Mouse (Mus musculus): Measurements from ENCODE around the gene Smap2. TPM values are rescaled to one million over a fixed set of nuclear protein-coding genes. Genes with fewer than 3 reads are reported as not detected.

The Smap2 gene
- polyA plus RNA-seq, 1 experiment from 2014 or later, result 22.7 TPM

GRCm38 (mm10) chr4:120955586-120955985 lies 61.5 kb downstream of the Smap2 start:
- H3K9ac ChIP-seq, result no peak overlapping the region
- no peak overlapping the region for H3K27ac ChIP-seq
- 93% methylated on average over 1 of the region's 1 CpGs for WGBS
- H3K9me3 ChIP-seq (replicated peaks), result no peaks in the 10 kb centered on the region
- H3K36me3 ChIP-seq (ENCODE audit: poor library complexity, severe bottlenecking), result no peaks in the 10 kb centered on the region
- peaks cover 10% of the 10 kb centered on the region for H3K4me1 ChIP-seq
- ATAC-seq, result no peak
- no peak overlapping the region for H3K4me3 ChIP-seq
- H3K4me2 ChIP-seq, result no peak overlapping the region
- no peaks in the 10 kb centered on the region for H3K27me3 ChIP-seq

DNA sequence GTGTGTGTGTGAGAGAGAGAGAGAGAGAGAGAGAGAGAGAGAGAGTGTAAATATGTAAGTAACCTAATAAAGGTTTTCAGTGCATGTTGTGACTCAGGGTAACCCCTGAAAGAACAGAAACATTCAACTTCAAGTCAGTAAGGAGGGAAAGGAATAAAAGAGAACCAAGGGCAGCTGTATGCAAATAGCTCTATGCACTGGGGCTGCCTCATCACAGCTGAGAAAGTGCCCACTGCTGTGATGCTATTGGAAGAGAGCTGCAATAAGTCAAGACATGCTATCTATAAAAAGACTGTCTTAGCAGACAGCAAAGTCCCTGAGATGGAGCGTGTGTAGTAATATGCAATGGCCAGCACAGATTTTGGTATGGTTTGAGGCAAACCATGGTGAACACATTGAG lies 63.4 kb downstream of the Smap2 start:
- H3K9ac ChIP-seq, result no peak overlapping the region
- no peaks in the 10 kb centered on the region for H3K27me3 ChIP-seq
- ATAC-seq, result no peak
- peaks cover 11% of the 10 kb centered on the region for H3K4me1 ChIP-seq
- H3K4me3 ChIP-seq, result no peak overlapping the region
- H3K9me3 ChIP-seq (replicated peaks), result no peaks in the 10 kb centered on the region
- H3K36me3 ChIP-seq (ENCODE audit: poor library complexity, severe bottlenecking), result no peaks in the 10 kb centered on the region
- 68% methylated on average over 1 of the region's 1 CpGs for WGBS
- H3K4me2 ChIP-seq, result no peak overlapping the region
- no peak overlapping the region for H3K27ac ChIP-seq

DNA sequence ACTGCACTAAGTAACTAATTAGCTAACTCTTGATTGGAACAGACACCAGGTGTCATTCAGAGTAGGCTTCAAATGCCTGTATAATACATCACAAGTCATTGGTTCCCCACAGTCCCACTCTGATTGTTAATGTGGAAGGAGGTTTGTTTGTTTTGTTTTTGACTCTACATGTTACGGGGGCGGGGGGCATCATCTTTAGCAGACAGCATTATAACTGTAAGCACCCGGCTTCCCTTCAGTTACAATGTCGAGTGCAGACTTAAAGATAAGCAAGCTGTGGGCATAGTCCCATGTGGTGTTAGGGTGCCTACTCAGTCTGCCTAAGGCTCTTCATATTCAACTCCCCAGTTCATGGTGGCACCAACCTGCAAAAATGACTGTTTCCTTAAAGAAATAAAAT lies 64.0 kb downstream of the Smap2 start:
- Histone ChIP-seq H3K9me3 (replicated peaks) (no peaks in the 10 kb centered on the region), H3K4me1 (peaks cover 11% of the 10 kb centered on the region), H3K27me3 (no peaks in the 10 kb centered on the region), H3K4me3 (no peak overlapping the region), H3K36me3 (ENCODE audit: poor library complexity, severe bottlenecking) (no peaks in the 10 kb centered on the region), H3K27ac (no peak overlapping the region), H3K4me2 (no peak overlapping the region), H3K9ac (no peak overlapping the region)
- 77% methylated on average over 4 of the region's 4 CpGs for WGBS
- no peak for ATAC-seq

- ATAC-seq, result peak; percentile 2; the same call in 1 of the 2 replicates
- Histone ChIP-seq H3K4me1 (peaks cover 11% of the 10 kb centered on the region), H3K27me3 (no peaks in the 10 kb centered on the region), H3K9me3 (replicated peaks) (no peaks in the 10 kb centered on the region), H3K27ac (0 out of 2 replicates have a peak overlapping the region, but pooled peaks have one; percentile 26), H3K4me3 (peak overlapping the region; percentile 83), H3K4me2 (peak overlapping the region; percentile 80), H3K9ac (peak overlapping the region; percentile 89), H3K36me3 (ENCODE audit: poor library complexity, severe bottlenecking) (no peaks in the 10 kb centered on the region)
- 61% methylated on average over 6 of the region's 6 CpGs for WGBS
Observed at GRCm38 (mm10) chr4:120952163-120952562, 64.9 kb downstream of the Smap2 start.

- peak within 1 kb of the TSS; percentile 89 for H3K9ac ChIP-seq
- peak; percentile 98 for ATAC-seq
- H3K27me3 ChIP-seq, result no peaks in the 10 kb centered on the region
- H3K4me2 ChIP-seq, result peak within 1 kb of the TSS; percentile 80
- WGBS, result under 1% methylated on average over 47 of the region's 60 CpGs
- no peaks in the 10 kb centered on the region for H3K9me3 ChIP-seq (replicated peaks)
- H3K4me1 ChIP-seq, result peaks cover 11% of the 10 kb centered on the region
- H3K27ac ChIP-seq, result peak within 1 kb of the TSS; percentile 77
- H3K4me3 ChIP-seq, result peak within 1 kb of the TSS; percentile 83
- peaks cover 4% of the 10 kb centered on the region; the same call in 1 of the 2 replicates for H3K36me3 ChIP-seq (ENCODE audit: poor library complexity, severe bottlenecking)
Observed at GRCm38 (mm10) chr4:120951428-120951973, 65.5 kb downstream of the Smap2 start, which contains the start of gene Zfp69. Zfp69 (minus strand) TSS chr4:120951699.

- Histone ChIP-seq H3K27me3 (no peaks in the 10 kb centered on the region), H3K4me1 (peaks cover 11% of the 10 kb centered on the region), H3K4me2 (peak overlapping the region; percentile 80), H3K4me3 (peak overlapping the region; percentile 83), H3K9ac (peak overlapping the region; percentile 89), H3K9me3 (replicated peaks) (no peaks in the 10 kb centered on the region), H3K36me3 (ENCODE audit: poor library complexity, severe bottlenecking) (peaks cover 8% of the 10 kb centered on the region; the same call in 1 of the 2 replicates), H3K27ac (peak overlapping the region; percentile 77)
- ATAC-seq, result 0 out of 2 replicates have a peak, but pooled peaks have one; percentile 9
- WGBS, result 6% methylated on average over 20 of the region's 20 CpGs
Observed at GRCm38 (mm10) chr4:120950763-120951427, 66.2 kb downstream of the Smap2 start.

- Histone ChIP-seq H3K4me2 (no peak overlapping the region), H3K4me3 (no peak overlapping the region), H3K9me3 (replicated peaks) (no peaks in the 10 kb centered on the region), H3K9ac (no peak overlapping the region), H3K36me3 (ENCODE audit: poor library complexity, severe bottlenecking) (peaks cover 8% of the 10 kb centered on the region; the same call in 1 of the 2 replicates), H3K27me3 (no peaks in the 10 kb centered on the region), H3K27ac (no peak overlapping the region), H3K4me1 (peaks cover 11% of the 10 kb centered on the region)
- ATAC-seq, result no peak
- WGBS, result 93% methylated on average over 3 of the region's 3 CpGs
Observed at GRCm38 (mm10) chr4:120948938-120949337, 68.1 kb downstream of the Smap2 start.

DNA sequence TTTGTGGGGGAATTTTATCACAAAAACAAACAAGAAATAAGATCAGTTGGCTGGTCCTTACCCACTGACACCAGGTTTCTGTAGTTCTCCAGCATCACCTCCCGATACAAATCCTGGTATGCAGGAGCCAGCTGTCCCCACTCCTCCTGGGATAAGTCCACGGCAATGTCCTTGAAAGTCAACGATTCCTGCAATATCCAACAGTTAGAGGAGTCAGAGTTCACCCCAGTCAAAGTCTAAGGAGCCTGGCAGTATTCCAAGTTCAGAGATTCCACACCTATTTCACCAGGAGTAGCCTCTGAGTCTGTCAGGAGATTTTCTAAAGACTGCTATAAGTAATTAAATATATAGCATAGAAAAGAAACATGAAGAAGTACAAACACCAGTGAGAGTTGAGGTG lies 82.0 kb downstream of the Smap2 start:
- H3K27me3 ChIP-seq, result no peaks in the 10 kb centered on the region
- H3K27ac ChIP-seq, result no peak overlapping the region
- no peaks in the 10 kb centered on the region for H3K9me3 ChIP-seq (replicated peaks)
- H3K9ac ChIP-seq, result no peak overlapping the region
- H3K4me3 ChIP-seq, result no peak overlapping the region
- H3K4me1 ChIP-seq, result no peaks in the 10 kb centered on the region
- no peak for ATAC-seq
- H3K4me2 ChIP-seq, result no peak overlapping the region
- 0 out of 2 replicates have a peak, but pooled peaks cover 13% of the 10 kb centered on the region for H3K36me3 ChIP-seq (ENCODE audit: poor library complexity, severe bottlenecking)
- WGBS, result 90% methylated on average over 3 of the region's 3 CpGs

GRCm38 (mm10) chr4:120930736-120931135 lies 86.3 kb downstream of the Smap2 start:
- Histone ChIP-seq H3K4me1 (no peaks in the 10 kb centered on the region), H3K4me2 (no peak overlapping the region), H3K9ac (no peak overlapping the region), H3K27ac (no peak overlapping the region), H3K36me3 (ENCODE audit: poor library complexity, severe bottlenecking) (0 out of 2 replicates have a peak, but pooled peaks cover 13% of the 10 kb centered on the region), H3K4me3 (no peak overlapping the region), H3K9me3 (replicated peaks) (no peaks in the 10 kb centered on the region), H3K27me3 (no peaks in the 10 kb centered on the region)
- WGBS, result 94% methylated on average over 18 of the region's 18 CpGs
- ATAC-seq, result no peak

- Histone ChIP-seq H3K9me3 (replicated peaks) (no peaks in the 10 kb centered on the region), H3K36me3 (ENCODE audit: poor library complexity, severe bottlenecking) (0 out of 2 replicates have a peak, but pooled peaks cover 10% of the 10 kb centered on the region), H3K27me3 (no peaks in the 10 kb centered on the region), H3K4me3 (no peak overlapping the region), H3K4me2 (no peak overlapping the region), H3K4me1 (peaks cover 11% of the 10 kb centered on the region), H3K9ac (no peak overlapping the region), H3K27ac (no peak overlapping the region)
- WGBS, result 90% methylated on average over 3 of the region's 3 CpGs
- ATAC-seq, result no peak
Observed at GRCm38 (mm10) chr4:120928686-120929085, 88.4 kb downstream of the Smap2 start.

DNA sequence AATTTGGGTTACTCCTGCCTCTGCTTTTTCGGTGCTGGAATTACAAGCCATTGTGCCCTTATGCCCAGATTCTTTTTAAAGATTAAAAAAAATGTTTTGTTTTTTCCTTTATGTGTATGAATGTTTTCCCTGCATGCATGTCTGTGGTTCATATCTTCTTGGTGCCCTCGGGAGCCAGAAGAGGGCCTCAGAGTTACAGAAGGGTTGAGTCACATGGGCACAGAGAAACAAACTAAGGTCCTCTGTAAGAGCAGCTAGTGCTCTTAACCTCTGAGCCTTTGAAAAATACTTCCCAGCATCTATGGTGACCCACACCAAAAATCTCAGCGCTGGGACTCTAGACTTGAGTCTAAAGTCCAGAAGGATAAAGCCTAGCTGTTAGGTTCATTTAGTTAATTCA lies 91.7 kb downstream of the Smap2 start:
- WGBS, result 14% methylated on average over 3 of the region's 3 CpGs
- no peaks in the 10 kb centered on the region for H3K27me3 ChIP-seq

GRCm38 (mm10) chr4:120924554-120925299 lies 92.3 kb downstream of the Smap2 start, which contains the start of gene Exo5:
Exo5 (minus strand) TSS chr4:120925017.
- Histone ChIP-seq H3K9ac (peak within 1 kb of the TSS; percentile 84), H3K4me3 (peak within 1 kb of the TSS; percentile 68), H3K4me1 (peaks cover 20% of the 10 kb centered on the region), H3K36me3 (ENCODE audit: poor library complexity, severe bottlenecking) (peaks cover 31% of the 10 kb centered on the region), H3K27ac (peak within 1 kb of the TSS; percentile 90), H3K4me2 (peak within 1 kb of the TSS; percentile 71), H3K9me3 (replicated peaks) (no peaks in the 10 kb centered on the region; the same call in 1 of the 2 replicates), H3K27me3 (no peaks in the 10 kb centered on the region)
- WGBS, result under 1% methylated on average over 33 of the region's 33 CpGs
- peak; percentile 99 for ATAC-seq

More for the DNA sequence above, 91.7 kb downstream of the Smap2 start:
- Histone ChIP-seq H3K4me2 (peak overlapping the region; percentile 71), H3K36me3 (ENCODE audit: poor library complexity, severe bottlenecking) (peaks cover 26% of the 10 kb centered on the region), H3K27ac (peak overlapping the region; percentile 90), H3K4me3 (peak overlapping the region; percentile 68), H3K9me3 (replicated peaks) (no peaks in the 10 kb centered on the region; the same call in 1 of the 2 replicates), H3K4me1 (peaks cover 20% of the 10 kb centered on the region), H3K9ac (peak overlapping the region; percentile 84)
- ATAC-seq, result peak; percentile 29; the same call in 1 of the 2 replicates
